Mouse (Mus musculus): Measurements from ENCODE around the gene Myo16. TPM values are rescaled to one million over a fixed set of nuclear protein-coding genes. Genes with fewer than 3 reads are reported as not detected.
A peak's percentile ranks its signal among the peaks of the same experiment; 100 is the strongest.

Gene Myo16
- polyA plus RNA-seq, 1 experiment from 2014 or later, result 0.07 TPM

GRCm38 (mm10) chr8:10645740-10646139 is 492.0 kb downstream of the Myo16 start:
- H3K9ac ChIP-seq, result no peak overlapping the region
- no peaks in the 10 kb centered on the region for H3K36me3 ChIP-seq
- H3K4me1 ChIP-seq, result peaks cover 16% of the 10 kb centered on the region
- ATAC-seq, result no peak
- WGBS (ENCODE audit: insufficient replicate concordance), result 55% methylated on average over 5 of the region's 5 CpGs
- H3K27ac ChIP-seq, result no peak overlapping the region
- no peaks in the 10 kb centered on the region for H3K9me3 ChIP-seq (replicated peaks)
- H3K4me2 ChIP-seq, result no peak overlapping the region
- peaks cover 6% of the 10 kb centered on the region; the same call in 1 of the 2 replicates for H3K27me3 ChIP-seq (replicated peaks)
- no peak overlapping the region for H3K4me3 ChIP-seq

- Histone ChIP-seq H3K4me3 (no peak overlapping the region), H3K36me3 (no peaks in the 10 kb centered on the region), H3K4me1 (peaks cover 8% of the 10 kb centered on the region; the same call in 1 of the 2 replicates), H3K9ac (no peak overlapping the region), H3K9me3 (replicated peaks) (no peaks in the 10 kb centered on the region), H3K27me3 (replicated peaks) (peaks cover 6% of the 10 kb centered on the region; the same call in 1 of the 2 replicates), H3K4me2 (no peak overlapping the region), H3K27ac (no peak overlapping the region)
- 57% methylated on average over 10 of the region's 10 CpGs for WGBS (ENCODE audit: insufficient replicate concordance)
- ATAC-seq, result no peak
Observed at GRCm38 (mm10) chr8:10646485-10646884, 492.8 kb downstream of the Myo16 start.

- Histone ChIP-seq H3K4me2 (no peak overlapping the region), H3K4me3 (no peak overlapping the region), H3K9me3 (replicated peaks) (no peaks in the 10 kb centered on the region), H3K4me1 (peaks cover 6% of the 10 kb centered on the region; the same call in 1 of the 2 replicates), H3K9ac (no peak overlapping the region), H3K36me3 (no peaks in the 10 kb centered on the region), H3K27me3 (replicated peaks) (peaks cover 6% of the 10 kb centered on the region; the same call in 1 of the 2 replicates), H3K27ac (no peak overlapping the region)
- WGBS (ENCODE audit: insufficient replicate concordance), result 76% methylated on average over 12 of the region's 12 CpGs
- no peak for ATAC-seq
Observed at GRCm38 (mm10) chr8:10651546-10652315, 498.0 kb downstream of the Myo16 start.

- Histone ChIP-seq H3K36me3 (no peaks in the 10 kb centered on the region), H3K4me1 (peaks cover 9% of the 10 kb centered on the region), H3K27ac (no peak overlapping the region), H3K4me3 (no peak overlapping the region), H3K4me2 (no peak overlapping the region), H3K27me3 (replicated peaks) (peaks cover 1% of the 10 kb centered on the region; the same call in 1 of the 2 replicates), H3K9ac (no peak overlapping the region), H3K9me3 (replicated peaks) (no peaks in the 10 kb centered on the region)
- no peak for ATAC-seq
- 76% methylated on average over 9 of the region's 9 CpGs for WGBS (ENCODE audit: insufficient replicate concordance)
Observed at GRCm38 (mm10) chr8:10653282-10653681, 499.6 kb downstream of the Myo16 start.

GRCm38 (mm10) chr8:10654922-10655518 is 501.3 kb downstream of the Myo16 start:
- H3K27ac ChIP-seq, result peak overlapping the region; percentile 40; the same call in 1 of the 2 replicates
- 44% methylated on average over 9 of the region's 9 CpGs for WGBS (ENCODE audit: insufficient replicate concordance)

GRCm38 (mm10) chr8:10663770-10664470 is 510.2 kb downstream of the Myo16 start:
- Histone ChIP-seq H3K4me3 (no peak overlapping the region), H3K4me1 (peaks cover 8% of the 10 kb centered on the region; the same call in 1 of the 2 replicates), H3K27ac (no peak overlapping the region), H3K27me3 (replicated peaks) (peaks cover 8% of the 10 kb centered on the region; the same call in 1 of the 2 replicates), H3K9me3 (replicated peaks) (no peaks in the 10 kb centered on the region), H3K9ac (no peak overlapping the region), H3K36me3 (no peaks in the 10 kb centered on the region), H3K4me2 (no peak overlapping the region)
- 32% methylated on average over 8 of the region's 8 CpGs for WGBS (ENCODE audit: insufficient replicate concordance)
- ATAC-seq, result no peak

More at GRCm38 (mm10) chr8:10654922-10655518, 501.3 kb downstream of the Myo16 start:
- H3K9me3 ChIP-seq (replicated peaks), result no peaks in the 10 kb centered on the region
- H3K27me3 ChIP-seq (replicated peaks), result peaks cover 14% of the 10 kb centered on the region; the same call in 1 of the 2 replicates
- ATAC-seq, result peak; percentile 73
- H3K4me2 ChIP-seq, result peak overlapping the region; percentile 37
- peaks cover 12% of the 10 kb centered on the region for H3K4me1 ChIP-seq
- no peak overlapping the region for H3K4me3 ChIP-seq
- no peak overlapping the region for H3K9ac ChIP-seq
- no peaks in the 10 kb centered on the region for H3K36me3 ChIP-seq

GRCm38 (mm10) chr8:10664861-10665543 is 511.3 kb downstream of the Myo16 start:
- Histone ChIP-seq H3K27me3 (replicated peaks) (no peaks in the 10 kb centered on the region; the same call in 1 of the 2 replicates), H3K27ac (no peak overlapping the region), H3K9ac (no peak overlapping the region), H3K36me3 (no peaks in the 10 kb centered on the region), H3K4me2 (no peak overlapping the region), H3K4me1 (peaks cover 8% of the 10 kb centered on the region; the same call in 1 of the 2 replicates), H3K4me3 (no peak overlapping the region), H3K9me3 (replicated peaks) (no peaks in the 10 kb centered on the region)
- WGBS (ENCODE audit: insufficient replicate concordance), result 41% methylated on average over 13 of the region's 13 CpGs
- no peak for ATAC-seq

- H3K27me3 ChIP-seq (replicated peaks), result no peaks in the 10 kb centered on the region; the same call in 1 of the 2 replicates
- H3K4me2 ChIP-seq, result no peak overlapping the region
- no peak overlapping the region for H3K4me3 ChIP-seq
- no peaks in the 10 kb centered on the region for H3K36me3 ChIP-seq
- WGBS (ENCODE audit: insufficient replicate concordance), result 28% methylated on average over 4 of the region's 4 CpGs
- H3K4me1 ChIP-seq, result peaks cover 8% of the 10 kb centered on the region; the same call in 1 of the 2 replicates
- ATAC-seq, result no peak
- no peaks in the 10 kb centered on the region for H3K9me3 ChIP-seq (replicated peaks)
- H3K27ac ChIP-seq, result no peak overlapping the region
- H3K9ac ChIP-seq, result no peak overlapping the region
Observed at GRCm38 (mm10) chr8:10665821-10666283, 512.1 kb downstream of the Myo16 start.

- Histone ChIP-seq H3K36me3 (no peaks in the 10 kb centered on the region), H3K27me3 (replicated peaks) (no peaks in the 10 kb centered on the region; the same call in 1 of the 2 replicates), H3K4me1 (no peaks in the 10 kb centered on the region), H3K4me3 (no peak overlapping the region), H3K27ac (no peak overlapping the region), H3K9ac (no peak overlapping the region), H3K9me3 (replicated peaks) (no peaks in the 10 kb centered on the region), H3K4me2 (no peak overlapping the region)
- ATAC-seq, result no peak
- WGBS (ENCODE audit: insufficient replicate concordance), result 48% methylated on average over 2 of the region's 2 CpGs
Observed at GRCm38 (mm10) chr8:10671862-10672548, 518.3 kb downstream of the Myo16 start.

GRCm38 (mm10) chr8:10677840-10678410 is 524.2 kb downstream of the Myo16 start:
- Histone ChIP-seq H3K4me1 (no peaks in the 10 kb centered on the region), H3K36me3 (no peaks in the 10 kb centered on the region), H3K9me3 (replicated peaks) (no peaks in the 10 kb centered on the region), H3K27ac (no peak overlapping the region), H3K9ac (no peak overlapping the region), H3K4me2 (no peak overlapping the region), H3K27me3 (replicated peaks) (no peaks in the 10 kb centered on the region; the same call in 1 of the 2 replicates), H3K4me3 (no peak overlapping the region)
- no peak for ATAC-seq
- WGBS (ENCODE audit: insufficient replicate concordance), result 68% methylated on average over 9 of the region's 9 CpGs
